Mouse (Mus musculus) CH12.LX (cell line): ENCODE measurements at regions not wholly inside any gene's neighbourhood (a gene's known extent, or its start where the extent isn't known, plus 50 kb on each side); places are given as distances from the start of the nearest gene placed in this dataset.

Source experiments
- DNase-seq: peaks from one replicate; pipeline ENCODE4 v3.0.0-alpha.2; 2013; ENCODE audit errors: extremely low read depth
- H3K27ac ChIP-seq: 2 replicates; pipeline ENCODE4 v1.5.1; 2012; ENCODE audit warnings: low read depth, mild to moderate bottlenecking, control low read depth, moderate library complexity; ENCODE audit not compliant: insufficient read depth
- H3K27me3 ChIP-seq: replicated peaks from 2 replicates; pipeline ENCODE3; 2012; ENCODE audit warnings: inconsistent platforms
- H3K36me3 ChIP-seq, 2 experiments: replicated peaks in 1 of 2; 2 replicates each; pipeline versions ENCODE3 to v1.6.1; 2012; ENCODE audit warnings: inconsistent platforms in 1 of 2, low read length in 1 of 2, mild to moderate bottlenecking in 1 of 2, mixed read lengths in 1 of 2, moderate library complexity in 1 of 2; ENCODE audit not compliant: control insufficient read depth in 1 of 2, insufficient read depth in 1 of 2
- H3K4me1 ChIP-seq, 2 experiments: 2 replicates each; pipeline ENCODE4 v1.6.1; 2012; ENCODE audit warnings: inconsistent platforms in 1 of 2, moderate library complexity in 1 of 2; ENCODE audit not compliant: insufficient read depth in 2 of 2, control insufficient read depth in 1 of 2
- H3K4me2 ChIP-seq: 2 replicates; pipeline ENCODE4 v1.6.1; 2012; ENCODE audit warnings: low read depth, mild to moderate bottlenecking, control low read depth; ENCODE audit not compliant: poor library complexity, insufficient read depth, severe bottlenecking
- H3K4me3 ChIP-seq, 3 experiments: fragments of 150-350 bp in 1 of 3; sonication (generic) in 1 of 3; replicated peaks in 1 of 3; 2 replicates each; pipeline versions ENCODE3 to v1.5.1; 2011 to 2012; ENCODE audit warnings: low read depth in 2 of 3, low read length in 2 of 3, mild to moderate bottlenecking in 2 of 3, moderate library complexity in 2 of 3, control low read depth in 1 of 3, improper control_type of control experiment in 1 of 3, inconsistent platforms in 1 of 3, mixed read lengths in 1 of 3; ENCODE audit not compliant: poor library complexity in 1 of 3
- H3K79me2 ChIP-seq: replicated peaks from 2 replicates; pipeline ENCODE4 v1.6.1; 2012; ENCODE audit warnings: mild to moderate bottlenecking, moderate library complexity; ENCODE audit not compliant: control insufficient read depth, poor library complexity, insufficient read depth, severe bottlenecking; ENCODE audit errors: extremely low read depth
- H3K9ac ChIP-seq: 2 replicates; pipeline ENCODE4 v1.6.1; 2012; ENCODE audit warnings: low read depth, mild to moderate bottlenecking, control low read depth, moderate library complexity; ENCODE audit not compliant: insufficient read depth
- H3K9me3 ChIP-seq: replicated peaks from 2 replicates; pipeline ENCODE3; 2012; ENCODE audit warnings: low read length, inconsistent platforms, mixed read lengths
- BHLHE40 ChIP-seq: IDR thresholded peaks from 2 replicates; pipeline ENCODE4 v1.6.1; 2011; ENCODE audit warnings: mild to moderate bottlenecking, low read depth, low read length, improper control_type of control experiment
- CHD2 ChIP-seq: IDR thresholded peaks from 2 replicates; pipeline ENCODE4 v1.6.1; 2011; ENCODE audit warnings: low read length, improper control_type of control experiment
- EP300 ChIP-seq: IDR thresholded peaks from 2 replicates; pipeline ENCODE4 v1.6.1; 2011; ENCODE audit warnings: low read length, improper control_type of control experiment
- ETS1 ChIP-seq: conservative IDR thresholded peaks from 2 replicates; pipeline ENCODE4 v1.6.1; 2012; ENCODE audit warnings: low read depth, mild to moderate bottlenecking, inconsistent platforms, low read length, improper control_type of control experiment, moderate library complexity
- GABPA ChIP-seq: IDR thresholded peaks from 2 replicates; pipeline ENCODE4 v1.6.1; 2012; ENCODE audit warnings: low read depth, low read length, improper control_type of control experiment, inconsistent platforms; ENCODE audit not compliant: insufficient replicate concordance
- JUN ChIP-seq: IDR thresholded peaks from 2 replicates; pipeline ENCODE4 v1.6.1; 2011; ENCODE audit warnings: low read depth, mild to moderate bottlenecking, low read length, improper control_type of control experiment, moderate library complexity; ENCODE audit not compliant: insufficient read depth
- JUND ChIP-seq: conservative IDR thresholded peaks from 2 replicates; pipeline ENCODE4 v1.6.1; 2011; ENCODE audit warnings: low read depth, low read length, improper control_type of control experiment
- KAT2A ChIP-seq: IDR thresholded peaks from 2 replicates; pipeline ENCODE4 v1.6.1; 2012; ENCODE audit warnings: low read length, improper control_type of control experiment, inconsistent platforms; ENCODE audit not compliant: insufficient replicate concordance
- MAFK ChIP-seq: IDR thresholded peaks from 2 replicates; pipeline ENCODE4 v1.6.1; 2011; ENCODE audit warnings: low read length, improper control_type of control experiment; ENCODE audit not compliant: insufficient replicate concordance
- MXI1 ChIP-seq: IDR thresholded peaks from 2 replicates; pipeline ENCODE4 v1.6.1; 2011; ENCODE audit warnings: mild to moderate bottlenecking, low read depth, low read length, improper control_type of control experiment
- NRF1 ChIP-seq: IDR thresholded peaks from 2 replicates; pipeline ENCODE4 v1.6.1; 2014; ENCODE audit warnings: low read depth, mild to moderate bottlenecking, inconsistent platforms, low read length, improper control_type of control experiment, moderate library complexity
- PAX5 ChIP-seq: IDR thresholded peaks from 2 replicates; pipeline ENCODE4 v1.6.1; 2012; ENCODE audit warnings: low read length, inconsistent platforms, mixed read lengths
- POLR2A ChIP-seq: IDR thresholded peaks from 2 replicates; pipeline ENCODE4 v1.6.1; 2011; ENCODE audit warnings: low read depth, mild to moderate bottlenecking, improper control_type of control experiment, low read length
- POLR2AphosphoS2 ChIP-seq: IDR thresholded peaks from 2 replicates; pipeline ENCODE4 v1.6.1; 2011; ENCODE audit warnings: low read depth, low read length, improper control_type of control experiment
- RCOR1 ChIP-seq: conservative IDR thresholded peaks from 2 replicates; pipeline ENCODE4 v1.6.1; 2012; ENCODE audit warnings: low read depth, mild to moderate bottlenecking, inconsistent platforms, low read length, improper control_type of control experiment
- SMC3 ChIP-seq: IDR thresholded peaks from 2 replicates; pipeline ENCODE4 v1.6.1; 2011; ENCODE audit warnings: low read depth, low read length, improper control_type of control experiment
- TBP ChIP-seq: conservative IDR thresholded peaks from 2 replicates; pipeline ENCODE4 v1.6.1; 2011; ENCODE audit warnings: low read depth, low read length, improper control_type of control experiment
- TCF12 ChIP-seq: IDR thresholded peaks from 2 replicates; pipeline ENCODE4 v1.6.1; 2014; ENCODE audit warnings: low read depth, mild to moderate bottlenecking, inconsistent platforms, low read length, improper control_type of control experiment
- UBTF ChIP-seq: IDR thresholded peaks from 2 replicates; pipeline ENCODE4 v1.6.1; 2012; ENCODE audit warnings: low read depth, mild to moderate bottlenecking, inconsistent platforms, low read length, improper control_type of control experiment, moderate library complexity
- ZC3H11A ChIP-seq: IDR thresholded peaks from 2 replicates; pipeline ENCODE4 v1.6.1; 2012; ENCODE audit warnings: low read depth, mild to moderate bottlenecking, inconsistent platforms, low read length, improper control_type of control experiment
- ZNF384 ChIP-seq: IDR thresholded peaks from 2 replicates; pipeline ENCODE4 v1.6.1; 2012; ENCODE audit warnings: low read depth, low read length, improper control_type of control experiment, inconsistent platforms
- dilution Hi-C: fragments of 300-500 bp; cut with MboI; formaldehyde crosslinking; loops from 2 replicates; pipeline ENCODE4 v1.14.3; 2020; ENCODE audit warnings: low sequenced_read_pairs; ENCODE audit not compliant: extremely low pct_unique_long_range_greater_than_20kb, extremely low pct_ligation_motif_present
- in situ Hi-C: fragments of 300-500 bp; cut with MboI; formaldehyde crosslinking; loops from 3 replicates; pipeline ENCODE4 v1.14.3; 2019; ENCODE audit warnings: low sequenced_read_pairs, low pct_ligation_motif_present, low pct_unique_long_range_greater_than_20kb, mixed read lengths

DNA sequence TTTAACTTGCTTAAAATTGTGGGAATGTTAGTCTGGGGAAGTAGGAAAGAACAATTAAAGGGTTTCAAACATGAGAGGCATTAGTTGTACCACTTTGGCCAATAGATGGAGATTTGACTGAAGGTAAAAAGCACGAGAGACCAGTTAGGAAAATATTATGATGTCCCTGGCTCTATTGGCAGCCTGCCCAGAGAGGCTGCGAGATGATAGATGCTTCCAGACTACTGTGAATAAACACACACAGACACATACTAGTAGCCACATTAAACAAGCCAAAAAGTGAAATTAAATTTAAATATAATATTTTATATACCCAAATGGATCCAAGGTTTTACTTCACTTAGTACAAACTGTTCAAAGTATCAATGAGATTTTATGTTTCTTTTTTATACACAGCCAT, 411.9 kb upstream of the Gm11114 start:
- Histone ChIP-seq H3K27me3 (no peaks in the 10 kb centered on the region), H3K4me2 (no peak overlapping the region), H3K9ac (no peak overlapping the region), H3K4me3 (no peak overlapping the region), H3K4me1 (no peaks in the 10 kb centered on the region), H3K79me2 (no peaks in the 10 kb centered on the region), H3K27ac (no peak overlapping the region), H3K9me3 (no peaks in the 10 kb centered on the region), H3K36me3 (no peaks in the 10 kb centered on the region)
- TF ChIP-seq POLR2AphosphoS2 (no peak), TBP (no peak), MAFK (no peak)
- DNase-seq = no peak
- dilution Hi-C loops = no loop called here
- in situ Hi-C loops = no loop called here

DNA sequence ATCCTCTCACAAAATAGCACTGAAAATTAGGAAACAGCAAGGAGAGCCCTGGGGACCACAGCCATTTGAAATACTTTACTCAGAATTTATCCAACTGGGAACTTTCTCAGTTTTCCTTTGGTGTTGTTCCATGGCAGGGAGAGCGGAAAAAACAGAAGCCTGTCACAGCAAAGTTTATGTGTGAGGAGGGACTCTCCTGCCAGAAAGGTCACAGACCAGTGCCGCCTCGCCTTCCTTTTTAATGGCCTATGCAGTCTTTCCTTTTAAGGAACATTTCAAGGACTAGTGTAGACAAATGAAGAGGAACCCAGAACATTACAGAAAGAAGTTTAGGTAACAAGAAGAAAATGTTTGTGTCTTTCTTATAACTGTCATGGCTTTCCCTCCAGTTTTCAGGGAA, 406.3 kb upstream of the Gm11114 start:
- H3K27me3 ChIP-seq = no peaks in the 10 kb centered on the region
- TF ChIP-seq PAX5 = no peak
- no peak for TF ChIP-seq GABPA
- TF ChIP-seq JUN = no peak
- no peak for TF ChIP-seq SMC3
- TF ChIP-seq JUND = no peak
- no peak for TF ChIP-seq TCF12
- no peak for TF ChIP-seq CHD2
- no peak for TF ChIP-seq EP300
- TF ChIP-seq NRF1 = no peak
- TF ChIP-seq ZNF384 = no peak
- TF ChIP-seq POLR2A = no peak
- no peak for TF ChIP-seq MXI1
- no peak for TF ChIP-seq BHLHE40
- TF ChIP-seq UBTF = no peak
- TF ChIP-seq TBP = no peak
- no peak for TF ChIP-seq ZC3H11A
- no peak for TF ChIP-seq RCOR1
- no peak for TF ChIP-seq KAT2A
- no peak for TF ChIP-seq ETS1
- DNase-seq = no peak
- no peaks in the 10 kb centered on the region for H3K9me3 ChIP-seq
- H3K9ac ChIP-seq = no peak overlapping the region
- no peak overlapping the region for H3K4me2 ChIP-seq
- no peak overlapping the region for H3K27ac ChIP-seq
- in situ Hi-C loops = no loop called here
- no peaks in the 10 kb centered on the region for H3K4me1 ChIP-seq
- H3K4me3 ChIP-seq = no peak overlapping the region
- dilution Hi-C loops = no loop called here
- H3K36me3 ChIP-seq = no peaks in the 10 kb centered on the region
- no peaks in the 10 kb centered on the region for H3K79me2 ChIP-seq
